Mouse (Mus musculus): ENCODE results near the gene Gm28539.
"Not testable (repeated sequence)": the region's sequence is repeated elsewhere in the genome, so short reads cannot be mapped to it uniquely, and the experiment has no call there.

Gene Gm28539

DNA sequence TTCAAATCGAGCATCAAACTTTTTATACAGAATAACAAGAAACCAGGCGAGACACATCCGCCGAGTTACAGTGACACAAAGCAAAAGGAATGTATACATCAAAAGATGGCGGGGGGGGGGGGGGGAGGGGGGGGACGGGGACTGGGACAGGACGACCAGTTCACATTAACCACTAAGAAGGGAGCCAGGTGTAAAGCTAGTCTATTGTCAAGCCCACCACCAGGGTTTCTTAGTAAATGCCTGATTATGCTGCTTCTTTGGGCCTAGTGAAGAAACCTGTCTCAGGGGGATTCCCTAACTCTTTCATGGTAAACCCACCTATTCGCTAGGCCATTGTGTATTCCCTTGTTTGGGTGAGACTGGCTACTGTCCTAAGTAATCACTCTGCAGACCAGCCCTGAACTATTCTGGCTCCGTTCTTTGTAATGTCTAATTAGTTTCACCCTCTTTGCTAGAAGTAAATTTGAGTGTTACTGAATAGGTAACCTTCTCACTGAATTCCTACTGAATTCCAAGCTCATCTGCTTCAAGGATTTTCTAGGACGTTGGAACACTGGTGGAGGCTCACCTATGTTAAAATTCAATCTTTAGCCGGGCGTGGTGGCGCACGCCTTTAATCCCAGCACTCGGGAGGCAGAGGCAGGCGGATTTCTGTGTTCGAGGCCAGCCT, 13.3 kb downstream of the Gm28539 start:
- DNase-seq (ENCODE audit: low spot score) = not testable (repeated sequence)

DNA sequence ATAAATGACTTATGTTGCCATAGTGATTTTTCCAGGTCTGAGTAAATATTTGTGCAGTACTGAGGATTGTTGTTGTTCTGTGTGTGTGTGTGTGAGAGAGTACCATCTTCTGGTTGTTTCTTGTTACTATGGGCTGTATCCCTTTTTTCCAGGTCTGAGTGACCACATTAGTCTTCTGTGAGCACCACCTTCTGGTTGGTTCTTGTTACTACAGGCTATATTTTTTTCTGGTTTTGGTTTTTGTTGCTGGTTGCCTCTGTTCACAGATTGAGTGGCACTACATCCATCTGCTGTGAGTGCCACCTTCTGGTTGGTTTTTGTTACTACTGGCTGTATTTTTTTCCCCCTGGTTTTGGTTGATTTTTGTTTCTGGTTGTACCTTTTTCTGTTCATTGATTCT, 22.2 kb downstream of the Gm28539 start:
- DNase-seq (ENCODE audit: low spot score) = no peak

DNA sequence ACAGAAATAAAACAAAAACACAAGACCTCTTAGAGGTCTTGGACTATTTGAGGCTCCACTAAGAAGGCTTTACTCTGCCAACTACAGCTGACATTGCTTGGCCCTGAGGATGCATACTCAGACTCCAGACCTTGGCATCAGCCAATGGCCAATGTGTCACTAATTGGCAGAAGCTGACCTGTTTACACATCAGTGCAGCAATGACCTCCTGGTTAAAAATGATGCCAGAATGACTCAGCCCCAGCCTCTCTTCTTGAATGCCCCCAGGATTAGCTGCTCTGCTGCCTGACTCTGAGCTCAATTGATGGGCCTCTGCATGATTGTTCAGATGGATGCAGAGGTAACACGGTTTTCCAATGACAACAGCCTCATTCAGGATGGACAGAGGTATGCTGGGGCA, 23.8 kb downstream of the Gm28539 start:
- no peak for DNase-seq (ENCODE audit: low spot score)

- DNase-seq (ENCODE audit: low spot score) = not testable (repeated sequence)
These were observed 34.1 kb downstream of the Gm28539 start for GRCm38 (mm10) chr16:18870495-18870894.

DNA sequence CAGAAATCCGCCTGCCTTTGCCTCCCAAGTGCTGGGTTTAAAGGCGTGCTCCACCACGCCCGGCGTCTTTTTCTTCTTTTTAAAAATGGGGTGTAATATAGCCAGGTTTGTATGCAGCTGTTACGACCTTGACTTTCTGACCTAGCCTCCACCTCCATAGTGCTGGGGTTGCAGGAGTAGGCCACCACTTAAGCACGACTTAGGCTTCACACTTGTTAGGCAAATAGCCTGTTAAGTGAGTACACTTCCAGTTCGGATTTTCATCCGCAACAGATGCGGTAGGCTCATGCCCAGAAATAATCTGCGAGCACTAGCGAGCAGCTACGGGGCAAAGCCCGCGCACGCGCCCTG, 39.7 kb downstream of the Gm28539 start:
- DNase-seq (ENCODE audit: low spot score) = no peak

DNA sequence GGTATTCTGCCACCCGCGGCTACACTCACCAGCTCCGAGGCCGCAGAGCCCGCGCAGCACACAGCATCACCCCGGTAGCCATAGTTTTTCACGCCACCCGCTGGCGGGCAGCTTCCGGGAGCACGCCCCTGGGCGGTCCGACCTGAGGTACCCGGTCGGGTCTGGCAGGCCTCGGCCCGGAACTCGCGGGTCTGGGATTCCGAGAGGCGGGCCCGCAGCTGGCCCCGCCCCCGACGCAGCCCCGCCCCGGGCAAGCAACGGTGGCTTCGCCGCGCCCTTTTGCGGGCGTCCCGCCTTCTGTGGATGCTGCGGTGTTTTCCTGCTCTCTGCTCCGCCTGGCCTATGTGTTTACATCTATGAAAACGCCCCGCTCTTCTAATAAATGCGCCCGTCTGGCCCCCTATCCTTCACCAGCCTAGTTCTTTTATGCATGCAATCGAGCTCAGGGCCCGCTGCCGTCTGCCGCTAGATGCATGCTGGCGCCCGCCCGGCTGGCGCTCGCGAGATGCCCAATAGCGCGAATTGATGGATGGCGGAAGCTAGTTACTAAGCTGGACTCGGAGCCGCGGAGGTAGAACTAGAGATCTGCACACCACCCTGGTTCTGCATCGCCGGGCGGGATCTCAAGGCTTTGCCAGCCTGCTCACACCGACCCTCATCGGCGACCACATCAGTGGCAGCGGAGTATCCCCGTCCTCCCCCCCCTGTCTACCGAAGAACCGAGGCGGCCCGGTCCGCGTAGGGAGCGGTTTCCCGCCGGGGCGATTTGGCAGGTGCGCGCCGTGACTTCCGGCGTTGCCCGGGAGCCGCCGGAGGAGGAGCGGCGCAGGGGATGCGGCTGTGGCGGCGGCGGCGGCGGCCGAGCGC, 40.3 kb downstream of the Gm28539 start, which contains the start of the genes Mrpl40 and Hira:
Gene Mrpl40 (minus strand): TSS at position 421 of the 867 bp plus-strand sequence.
Gene Hira (plus strand): TSS at position 596 of the 867 bp plus-strand sequence.
- peak; percentile 74 for DNase-seq (ENCODE audit: low spot score)

DNA sequence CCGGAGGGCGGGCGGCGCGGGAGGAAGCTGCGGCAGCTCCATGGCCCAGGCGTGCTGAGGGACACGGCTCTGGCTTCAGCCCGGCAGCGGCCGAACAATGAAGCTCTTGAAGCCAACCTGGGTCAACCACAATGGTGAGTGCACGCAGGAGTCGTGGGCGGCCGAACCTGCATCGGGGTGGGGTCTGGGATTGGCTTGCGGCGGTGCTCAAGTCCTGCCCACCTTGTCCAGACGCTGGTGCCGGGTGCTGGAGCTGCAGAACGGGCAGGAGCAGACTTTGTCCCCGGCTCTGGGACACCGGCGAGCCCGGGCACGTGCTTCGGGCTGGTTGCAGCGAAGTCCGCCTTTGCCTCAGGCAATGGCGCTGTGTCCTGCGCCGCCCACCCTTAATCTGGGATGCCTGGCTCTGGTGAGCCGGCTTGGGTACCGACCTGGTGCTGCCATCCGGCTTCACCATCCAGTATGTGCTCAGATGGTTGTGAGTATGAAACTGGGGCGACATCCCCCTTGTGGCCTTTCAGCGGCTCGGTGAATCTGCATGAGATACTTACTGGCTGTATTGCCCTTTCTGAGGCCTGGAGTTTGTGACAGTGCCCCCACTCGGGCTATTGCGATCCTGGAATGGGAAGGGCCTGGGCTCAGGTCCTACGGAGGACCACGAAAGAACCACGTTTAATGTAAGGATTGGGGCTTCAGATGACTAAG, 41.2 kb downstream of the Gm28539 start:
- DNase-seq (ENCODE audit: low spot score) = peak; percentile 16

- no peak for DNase-seq (ENCODE audit: low spot score)
These were observed 41.8 kb downstream of the Gm28539 start for GRCm38 (mm10) chr16:18878091-18878720.

DNA sequence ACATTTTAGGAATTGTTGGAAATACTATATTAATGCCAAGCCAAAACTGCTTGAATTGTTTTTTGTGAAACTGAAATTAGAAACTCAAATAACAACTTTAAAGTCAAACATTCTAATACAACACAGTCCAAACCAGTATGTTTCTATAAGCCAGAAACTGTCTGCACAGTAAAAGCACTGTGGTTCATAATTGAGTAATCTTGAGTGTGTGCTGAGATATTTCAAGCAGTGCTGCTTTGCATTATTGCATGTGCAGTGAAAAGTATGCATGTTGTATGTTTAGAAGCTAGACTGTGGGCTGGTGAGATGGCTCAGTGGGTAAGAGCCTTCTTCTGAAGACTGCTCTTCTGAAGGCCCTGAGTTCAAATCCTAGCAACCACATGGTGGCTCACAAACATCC, 47.7 kb downstream of the Gm28539 start:
- DNase-seq (ENCODE audit: low spot score) = no peak

GRCm38 (mm10) chr16:18893840-18894372, 57.5 kb downstream of the Gm28539 start:
- DNase-seq (ENCODE audit: low spot score) = no peak

DNA sequence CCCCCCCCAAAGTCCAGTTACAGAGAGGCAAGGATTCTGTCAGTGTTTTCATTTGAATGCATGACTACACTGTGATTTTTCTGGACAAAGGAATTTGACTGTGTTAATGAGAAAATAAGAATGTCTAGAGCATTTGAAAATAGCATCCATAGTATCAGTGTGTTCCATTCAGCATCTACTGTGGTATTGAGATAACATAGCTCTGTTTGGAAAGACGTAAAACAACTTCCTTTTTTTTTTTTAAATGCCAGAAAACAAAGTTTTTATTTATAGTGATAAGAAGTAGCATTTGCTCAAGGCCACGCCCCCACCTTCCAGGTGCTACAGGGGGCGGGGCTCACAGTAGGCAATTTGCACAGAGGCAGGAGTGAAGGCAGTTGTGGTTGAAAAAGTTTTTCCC, 58.9 kb downstream of the Gm28539 start:
- DNase-seq (ENCODE audit: low spot score) = no peak

DNA sequence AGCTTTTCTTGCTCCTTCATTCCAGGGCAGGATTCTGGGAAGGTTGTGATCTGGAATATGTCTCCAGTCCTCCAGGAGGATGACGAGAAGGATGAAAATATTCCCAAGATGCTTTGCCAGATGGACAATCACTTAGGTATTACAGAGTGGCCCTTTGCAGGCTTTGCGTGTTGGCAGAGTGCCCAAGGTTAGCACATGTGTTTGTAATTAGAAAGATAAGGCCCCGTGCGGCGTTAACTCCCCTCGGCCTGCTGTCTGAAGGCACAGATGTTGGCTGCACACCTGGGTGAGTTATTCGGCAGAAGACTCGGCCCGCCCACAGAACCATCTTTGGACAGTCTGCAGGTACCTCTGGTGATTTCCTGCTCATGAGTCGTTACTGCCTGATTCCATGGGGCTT, 60.0 kb downstream of the Gm28539 start:
- DNase-seq (ENCODE audit: low spot score) = no peak

- DNase-seq (ENCODE audit: low spot score) = no peak
These were observed 69.3 kb downstream of the Gm28539 start for GRCm38 (mm10) chr16:18905648-18906047.

GRCm38 (mm10) chr16:18916064-18916463, 79.7 kb downstream of the Gm28539 start:
- DNase-seq (ENCODE audit: low spot score) = no peak

DNA sequence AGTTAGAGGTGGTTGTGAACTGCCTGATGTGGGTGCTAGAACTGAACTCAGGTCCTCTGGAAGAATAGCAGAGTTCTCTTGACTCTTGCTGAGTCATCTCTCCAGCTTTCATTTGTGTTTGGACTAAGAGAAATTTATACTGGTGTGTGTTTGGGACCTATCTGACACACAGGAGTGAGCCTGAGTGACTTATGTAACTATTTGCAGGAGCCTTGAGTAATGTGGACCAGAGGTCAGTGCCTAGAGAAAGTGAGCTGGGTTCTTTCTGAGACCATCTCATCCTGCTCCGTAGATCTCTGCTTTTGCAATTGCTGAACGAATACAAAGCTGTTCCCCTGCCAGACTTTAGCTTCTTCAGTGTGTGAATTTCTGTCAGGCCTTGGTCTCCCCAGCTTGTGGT, 85.4 kb downstream of the Gm28539 start:
- DNase-seq (ENCODE audit: low spot score) = no peak

DNA sequence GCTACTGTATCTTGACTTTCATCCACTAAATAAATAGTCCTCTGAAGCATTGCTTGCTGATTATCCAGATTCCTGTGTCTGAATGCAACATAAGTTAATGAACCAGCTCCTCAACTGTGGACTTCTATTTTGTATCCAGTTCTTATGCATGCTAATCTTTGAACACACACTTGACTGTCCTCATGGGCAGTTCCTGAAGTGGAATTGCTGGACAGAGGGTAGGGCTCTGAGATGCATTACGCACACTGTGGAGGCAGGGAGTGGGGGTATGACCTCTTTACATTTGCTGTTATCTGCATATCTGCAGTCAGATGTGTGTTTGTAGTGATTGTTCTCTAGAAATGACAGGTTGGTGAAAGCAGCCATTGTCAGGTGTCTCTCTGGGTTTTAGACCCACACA, 91.6 kb downstream of the Gm28539 start:
- DNase-seq (ENCODE audit: low spot score) = no peak

- DNase-seq (ENCODE audit: low spot score) = no peak
These were observed 102.1 kb downstream of the Gm28539 start for GRCm38 (mm10) chr16:18938321-18939082.

DNA sequence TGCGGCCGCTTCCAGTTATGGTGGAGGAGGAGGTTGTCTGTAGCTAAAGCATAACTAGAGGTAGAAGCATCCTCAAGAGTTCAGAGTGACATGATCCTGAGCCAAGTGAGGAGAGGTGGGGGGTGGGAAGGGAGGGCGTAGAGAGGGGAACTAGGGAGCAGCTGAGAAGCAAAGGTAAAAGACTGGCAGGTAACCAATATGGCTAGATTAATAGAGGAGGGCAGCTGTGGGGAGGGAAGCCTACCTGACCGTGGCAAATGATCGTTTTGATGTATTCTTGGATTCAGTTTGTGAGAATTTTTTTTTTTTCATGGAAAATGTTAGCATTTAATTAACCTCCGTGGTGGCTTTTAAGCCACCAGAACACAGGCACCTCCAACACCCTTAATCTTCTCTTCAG, 107.5 kb downstream of the Gm28539 start:
- no peak for DNase-seq (ENCODE audit: low spot score)

DNA sequence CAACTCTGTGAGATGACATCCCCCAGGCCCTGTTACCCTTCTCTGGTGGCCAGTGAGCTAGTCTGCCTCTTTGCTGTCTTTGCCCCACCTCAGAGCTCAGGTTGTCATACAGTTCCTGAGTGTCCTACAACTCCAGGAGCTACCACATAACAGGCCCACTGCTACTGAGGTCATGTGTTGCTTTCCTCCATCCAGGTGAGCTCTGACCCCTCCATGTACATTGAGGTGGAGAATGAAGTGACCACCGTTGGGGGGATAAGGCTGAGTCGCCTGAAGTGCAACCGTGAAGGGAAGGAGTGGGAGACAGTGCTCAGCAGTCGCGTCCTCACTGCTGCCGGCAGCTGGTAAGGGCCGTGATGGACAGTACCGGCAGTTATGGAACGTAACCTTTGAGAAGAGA, 112.6 kb downstream of the Gm28539 start:
- DNase-seq (ENCODE audit: low spot score) = no peak

GRCm38 (mm10) chr16:18950351-18950750, 114.0 kb downstream of the Gm28539 start:
- DNase-seq (ENCODE audit: low spot score) = no peak

DNA sequence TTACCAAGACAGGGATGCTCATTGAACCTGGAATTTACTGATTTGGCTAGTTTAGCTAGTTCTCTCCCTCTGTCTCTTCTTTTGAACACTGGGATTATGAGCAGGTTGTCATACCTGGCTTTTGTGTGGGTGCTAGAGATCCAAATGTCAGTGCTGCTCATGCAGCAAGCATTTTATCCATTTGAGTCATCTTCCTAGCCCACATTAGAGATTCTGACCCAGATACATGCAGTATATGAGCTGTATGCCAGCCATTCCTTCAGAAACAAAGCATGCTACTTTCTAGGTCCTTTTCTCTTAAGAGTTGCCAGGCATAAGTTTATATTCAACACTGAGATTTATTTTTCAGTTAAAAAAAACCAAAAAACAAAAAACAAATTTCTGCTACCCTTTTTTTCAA, 116.4 kb downstream of the Gm28539 start:
- no peak for DNase-seq (ENCODE audit: low spot score)

All from urinary bladder, postnatal 10 days (tissue).